Mouse (Mus musculus) embryonic facial prominence, embryonic 15.5 days (tissue): ENCODE results near the gene Cog7. TPM values are rescaled to one million over a fixed set of nuclear protein-coding genes. Genes with fewer than 3 reads are reported as not detected.

ENCODE experiments used
- ATAC-seq: fragments of 200-750 bp; cut with Nextera tagmentation; 2 replicates; pipeline ENCODE4 v1.8.0; 2017; ENCODE audit warnings: low read depth, moderate TSS enrichment; ENCODE audit not compliant: insufficient number of reproducible peaks, low FRiP score, low TSS enrichment
- H3K27ac ChIP-seq: fragments of 300-500 bp; sonication (generic); replicated peaks from 2 replicates; pipeline ENCODE4 v1.5.1; 2015; ENCODE audit warnings: mild to moderate bottlenecking, inconsistent platforms
- H3K27me3 ChIP-seq: fragments of 300-500 bp; sonication (generic); 2 replicates; pipeline ENCODE4 v1.6.1; 2015; ENCODE audit warnings: inconsistent platforms
- H3K36me3 ChIP-seq: fragments of 300-500 bp; sonication (generic); 2 replicates; pipeline ENCODE4 v1.6.1; 2015; ENCODE audit warnings: mild to moderate bottlenecking, inconsistent platforms
- H3K4me1 ChIP-seq: fragments of 300-500 bp; sonication (generic); 2 replicates; pipeline ENCODE4 v1.6.1; 2015; ENCODE audit warnings: inconsistent platforms
- H3K4me2 ChIP-seq: fragments of 300-500 bp; sonication (generic); replicated peaks from 2 replicates; pipeline ENCODE4 v1.6.1; 2015; ENCODE audit warnings: mild to moderate bottlenecking, inconsistent platforms
- H3K4me3 ChIP-seq: fragments of 300-500 bp; sonication (generic); replicated peaks from 2 replicates; pipeline ENCODE4 v1.5.1; 2015; ENCODE audit warnings: mild to moderate bottlenecking, inconsistent platforms
- H3K9ac ChIP-seq: fragments of 300-500 bp; sonication (generic); 2 replicates; pipeline ENCODE4 v1.6.1; 2015; ENCODE audit warnings: inconsistent platforms
- H3K9me3 ChIP-seq: fragments of 300-500 bp; sonication (generic); replicated peaks from 2 replicates; pipeline ENCODE4 v1.6.1; 2016; ENCODE audit warnings: inconsistent platforms
- WGBS: fragments of 180-500 bp; shearing (Covaris S2); methylation state at CpG from one replicate; pipeline ENCODE4 v1.1.7; 2015; 5-methylcytosine and 5-hydroxymethylcytosine counted together
- polyA plus RNA-seq: library from polyadenylated mRNA; unstranded; fragments of >200 nt; fragmentation: Nextera tagmentation; extraction: Ambion mirVana; gene quantifications from 2 replicates; pipeline ENCODE4 v1.2.1, GENCODE M21; 2015

Cog7 gene
- polyA plus RNA-seq, 1 experiment from 2014 or later = 24.4 TPM

GRCm38 (mm10) chr7:121935906-121936794, 45.4 kb downstream of the Cog7 start:
- H3K27me3 ChIP-seq = no peaks in the 10 kb centered on the region
- no peak overlapping the region for H3K4me2 ChIP-seq
- WGBS = 67% methylated on average over 12 of the region's 12 CpGs
- peaks cover 17% of the 10 kb centered on the region for H3K36me3 ChIP-seq
- no peak for ATAC-seq
- H3K9me3 ChIP-seq = no peaks in the 10 kb centered on the region
- H3K27ac ChIP-seq = no peak overlapping the region
- peaks cover 10% of the 10 kb centered on the region; the same call in 1 of the 2 replicates for H3K4me1 ChIP-seq
- H3K4me3 ChIP-seq = no peak overlapping the region
- H3K9ac ChIP-seq = no peak overlapping the region

- H3K9ac ChIP-seq = no peak overlapping the region
- no peak overlapping the region for H3K27ac ChIP-seq
- no peak overlapping the region for H3K4me2 ChIP-seq
- ATAC-seq = no peak
- H3K27me3 ChIP-seq = no peaks in the 10 kb centered on the region
- H3K9me3 ChIP-seq = no peaks in the 10 kb centered on the region
- 91% methylated on average over 2 of the region's 2 CpGs for WGBS
- peaks cover 29% of the 10 kb centered on the region for H3K36me3 ChIP-seq
- H3K4me1 ChIP-seq = peaks cover 10% of the 10 kb centered on the region; the same call in 1 of the 2 replicates
- H3K4me3 ChIP-seq = no peak overlapping the region
Observed at GRCm38 (mm10) chr7:121934346-121934745, 47.2 kb downstream of the Cog7 start.

GRCm38 (mm10) chr7:121933675-121934074, 47.8 kb downstream of the Cog7 start:
- Histone ChIP-seq H3K27me3 (no peaks in the 10 kb centered on the region), H3K9me3 (no peaks in the 10 kb centered on the region), H3K9ac (no peak overlapping the region), H3K4me1 (peaks cover 10% of the 10 kb centered on the region; the same call in 1 of the 2 replicates), H3K36me3 (peaks cover 34% of the 10 kb centered on the region), H3K4me2 (no peak overlapping the region), H3K27ac (no peak overlapping the region), H3K4me3 (no peak overlapping the region)
- no peak for ATAC-seq
- 80% methylated on average over 6 of the region's 6 CpGs for WGBS

- Histone ChIP-seq H3K27me3 (no peaks in the 10 kb centered on the region), H3K9me3 (no peaks in the 10 kb centered on the region), H3K27ac (no peak overlapping the region), H3K36me3 (peaks cover 42% of the 10 kb centered on the region), H3K4me1 (no peaks in the 10 kb centered on the region), H3K4me2 (no peak overlapping the region), H3K9ac (no peak overlapping the region), H3K4me3 (no peak overlapping the region)
- WGBS = 37% methylated on average over 7 of the region's 7 CpGs
- ATAC-seq = 0 out of 2 replicates have a peak, but pooled peaks have one; percentile 22
Observed at GRCm38 (mm10) chr7:121931246-121931645, 50.3 kb downstream of the Cog7 start.

GRCm38 (mm10) chr7:121927882-121928281, 53.6 kb downstream of the Cog7 start:
- Histone ChIP-seq H3K4me1 (no peaks in the 10 kb centered on the region), H3K4me2 (no peak overlapping the region), H3K4me3 (no peak overlapping the region), H3K9ac (no peak overlapping the region), H3K27me3 (no peaks in the 10 kb centered on the region), H3K27ac (no peak overlapping the region), H3K36me3 (peaks cover 43% of the 10 kb centered on the region), H3K9me3 (no peaks in the 10 kb centered on the region)
- WGBS = 93% methylated on average over 2 of the region's 2 CpGs
- ATAC-seq = no peak

- no peaks in the 10 kb centered on the region for H3K27me3 ChIP-seq
- 92% methylated on average over 7 of the region's 7 CpGs for WGBS
- ATAC-seq = no peak
- no peak overlapping the region for H3K4me2 ChIP-seq
- H3K9me3 ChIP-seq = no peaks in the 10 kb centered on the region
- H3K4me1 ChIP-seq = no peaks in the 10 kb centered on the region
- no peak overlapping the region for H3K9ac ChIP-seq
- H3K27ac ChIP-seq = no peak overlapping the region
- H3K4me3 ChIP-seq = no peak overlapping the region
- peaks cover 24% of the 10 kb centered on the region for H3K36me3 ChIP-seq
Observed at GRCm38 (mm10) chr7:121924361-121924760, 57.1 kb downstream of the Cog7 start.

- 39% methylated on average over 6 of the region's 6 CpGs for WGBS
- H3K9ac ChIP-seq = no peak overlapping the region
- H3K4me1 ChIP-seq = peaks cover 28% of the 10 kb centered on the region
- no peak overlapping the region for H3K27ac ChIP-seq
- no peaks in the 10 kb centered on the region for H3K36me3 ChIP-seq
- no peak for ATAC-seq
- H3K4me3 ChIP-seq = no peak overlapping the region
- no peak overlapping the region for H3K4me2 ChIP-seq
- no peaks in the 10 kb centered on the region for H3K9me3 ChIP-seq
- H3K27me3 ChIP-seq = no peaks in the 10 kb centered on the region
Observed at GRCm38 (mm10) chr7:121913944-121914343, 67.6 kb downstream of the Cog7 start.

- H3K4me2 ChIP-seq = no peak overlapping the region
- H3K4me3 ChIP-seq = no peak overlapping the region
- no peak for ATAC-seq
- H3K27me3 ChIP-seq = no peaks in the 10 kb centered on the region
- H3K27ac ChIP-seq = 0 out of 2 replicates have a peak overlapping the region, but pooled peaks have one; percentile 30
- no peak overlapping the region for H3K9ac ChIP-seq
- no peaks in the 10 kb centered on the region for H3K36me3 ChIP-seq
- no peaks in the 10 kb centered on the region for H3K9me3 ChIP-seq
- H3K4me1 ChIP-seq = peaks cover 28% of the 10 kb centered on the region
- WGBS = 79% methylated on average over 8 of the region's 8 CpGs
Observed at GRCm38 (mm10) chr7:121912250-121912649, 69.3 kb downstream of the Cog7 start.

GRCm38 (mm10) chr7:121906879-121907278, 74.6 kb downstream of the Cog7 start:
- Histone ChIP-seq H3K4me2 (no peak overlapping the region), H3K9me3 (no peaks in the 10 kb centered on the region), H3K27me3 (no peaks in the 10 kb centered on the region), H3K36me3 (no peaks in the 10 kb centered on the region), H3K4me3 (no peak overlapping the region), H3K27ac (no peak overlapping the region), H3K9ac (no peak overlapping the region), H3K4me1 (peaks cover 13% of the 10 kb centered on the region)
- no peak for ATAC-seq
- WGBS = 73% methylated on average over 4 of the region's 4 CpGs

GRCm38 (mm10) chr7:121902757-121903411, 78.6 kb downstream of the Cog7 start:
- H3K4me3 ChIP-seq = no peak overlapping the region
- no peaks in the 10 kb centered on the region for H3K36me3 ChIP-seq
- H3K9me3 ChIP-seq = no peaks in the 10 kb centered on the region
- H3K27me3 ChIP-seq = no peaks in the 10 kb centered on the region
- H3K4me1 ChIP-seq = peaks cover 10% of the 10 kb centered on the region
- H3K4me2 ChIP-seq = no peak overlapping the region
- no peak overlapping the region for H3K27ac ChIP-seq
- no peak overlapping the region for H3K9ac ChIP-seq
- WGBS = 45% methylated on average over 8 of the region's 8 CpGs
- peak; percentile 54; the same call in 1 of the 2 replicates for ATAC-seq

GRCm38 (mm10) chr7:121899940-121900339, 81.6 kb downstream of the Cog7 start:
- peaks cover 10% of the 10 kb centered on the region for H3K4me1 ChIP-seq
- H3K4me3 ChIP-seq = no peak overlapping the region
- H3K4me2 ChIP-seq = no peak overlapping the region
- ATAC-seq = no peak
- H3K9me3 ChIP-seq = no peaks in the 10 kb centered on the region
- H3K27ac ChIP-seq = no peak overlapping the region
- H3K36me3 ChIP-seq = no peaks in the 10 kb centered on the region
- no peaks in the 10 kb centered on the region for H3K27me3 ChIP-seq
- no peak overlapping the region for H3K9ac ChIP-seq
- WGBS = 12% methylated on average over 7 of the region's 7 CpGs
